Mouse (Mus musculus) fibroblast of lung, adult 2 months (primary cell): Measurements from ENCODE around the gene Akr1b3.
A peak's percentile ranks its signal among the peaks of the same experiment; 100 is the strongest.

Source experiments
- DNase-seq: peaks from one replicate; pipeline ENCODE4 v3.0.0-alpha.2; 2011; ENCODE audit warnings: low read depth

Akr1b3 gene

DNA sequence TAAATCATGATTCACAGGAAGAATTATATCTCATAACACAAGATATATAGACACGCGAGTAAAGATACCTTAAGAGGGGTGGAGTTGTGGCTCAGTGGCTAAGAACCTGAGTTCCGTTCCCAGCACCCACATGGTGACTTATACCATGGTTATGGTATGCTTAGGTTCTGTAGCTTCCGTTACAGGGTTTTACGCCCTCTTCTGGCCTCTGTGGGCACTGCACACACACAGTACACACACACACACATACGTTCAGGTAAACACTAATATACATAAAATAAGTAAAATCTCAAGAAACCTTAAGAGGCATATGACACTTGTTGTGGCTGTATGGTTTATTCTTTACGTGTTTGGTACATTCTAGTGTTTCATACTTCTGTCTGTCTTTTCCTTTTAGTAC, 4.8 kb upstream of the Akr1b3 start:
- no peak for DNase-seq

DNA sequence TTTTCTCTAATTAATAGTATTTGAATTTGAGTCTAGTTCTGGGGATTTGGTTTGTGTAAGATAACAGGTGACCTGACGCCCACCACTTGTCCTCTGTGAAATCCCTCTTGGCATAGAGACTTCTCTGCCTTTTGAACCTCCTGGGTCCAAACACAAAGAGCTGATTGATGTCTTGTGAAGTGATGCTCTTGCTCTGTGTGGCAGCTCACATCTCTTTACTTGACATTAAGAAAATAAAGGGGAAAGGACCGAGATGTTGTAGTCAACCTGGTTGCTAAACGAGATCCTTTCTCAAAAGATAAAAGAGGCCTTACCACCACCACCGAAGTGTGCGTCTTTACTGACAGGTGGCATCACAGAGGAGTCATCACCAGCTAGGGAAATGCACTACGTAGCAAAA, 1.4 kb upstream of the Akr1b3 start:
- DNase-seq: no peak

DNA sequence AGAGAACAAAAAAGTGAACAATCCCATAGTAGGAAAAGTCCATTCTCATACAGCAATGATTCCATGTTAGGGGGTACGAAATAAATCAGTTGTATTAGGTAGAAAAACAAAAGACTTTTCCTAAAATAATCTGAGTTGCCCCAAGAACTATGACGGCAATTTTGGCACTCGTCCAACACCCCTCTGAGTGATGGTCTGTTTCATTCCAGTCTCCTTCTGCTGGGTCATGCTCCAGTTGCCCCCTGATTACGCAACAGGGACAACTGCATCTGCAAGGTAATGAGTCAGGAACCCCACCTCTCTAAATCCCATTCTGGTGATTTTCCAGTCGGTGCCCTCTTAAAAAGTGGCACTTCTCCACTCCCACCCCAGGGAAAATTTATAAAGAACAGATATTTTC, 894 bp upstream of the Akr1b3 start:
- no peak for DNase-seq

DNA sequence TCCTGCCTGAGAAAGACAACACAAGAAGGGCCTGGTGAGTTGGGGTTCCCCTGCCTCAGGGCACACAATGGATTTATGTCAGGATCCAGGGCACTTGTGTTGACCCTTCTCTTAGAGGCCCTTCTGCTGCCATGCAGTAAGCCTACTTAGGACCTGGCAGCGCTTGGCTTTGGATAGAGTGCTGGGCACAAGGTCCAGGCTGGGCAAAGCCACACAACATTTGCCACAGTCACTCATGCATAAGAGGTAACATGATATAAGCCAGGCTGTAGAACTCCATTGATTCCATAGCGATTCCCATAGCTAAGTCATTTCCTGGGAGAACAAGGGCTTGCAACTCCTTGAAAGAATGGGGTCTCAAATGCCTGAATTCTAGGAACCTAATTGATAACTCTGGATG, 3.4 kb downstream of the Akr1b3 start:
- DNase-seq: no peak

DNA sequence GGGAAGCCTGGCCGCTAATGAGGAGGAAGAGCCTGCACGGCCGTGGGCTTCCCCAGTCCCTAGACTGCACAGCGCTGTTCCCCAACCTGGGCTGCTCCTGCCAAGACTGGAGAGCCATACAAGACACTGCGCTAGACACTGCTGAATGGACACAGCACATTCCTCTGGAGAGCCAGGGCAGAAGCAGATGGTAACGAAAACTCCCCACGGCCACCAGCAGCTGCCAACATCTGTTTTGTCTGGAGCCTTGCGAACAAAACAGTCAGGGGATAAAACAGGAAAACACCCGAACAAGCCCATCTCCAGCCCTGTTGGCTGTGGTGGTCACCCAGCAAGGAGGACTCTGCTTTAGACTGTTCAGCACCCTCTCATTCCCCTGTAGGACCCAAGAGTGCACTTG, 3.9 kb downstream of the Akr1b3 start:
- DNase-seq: no peak

DNA sequence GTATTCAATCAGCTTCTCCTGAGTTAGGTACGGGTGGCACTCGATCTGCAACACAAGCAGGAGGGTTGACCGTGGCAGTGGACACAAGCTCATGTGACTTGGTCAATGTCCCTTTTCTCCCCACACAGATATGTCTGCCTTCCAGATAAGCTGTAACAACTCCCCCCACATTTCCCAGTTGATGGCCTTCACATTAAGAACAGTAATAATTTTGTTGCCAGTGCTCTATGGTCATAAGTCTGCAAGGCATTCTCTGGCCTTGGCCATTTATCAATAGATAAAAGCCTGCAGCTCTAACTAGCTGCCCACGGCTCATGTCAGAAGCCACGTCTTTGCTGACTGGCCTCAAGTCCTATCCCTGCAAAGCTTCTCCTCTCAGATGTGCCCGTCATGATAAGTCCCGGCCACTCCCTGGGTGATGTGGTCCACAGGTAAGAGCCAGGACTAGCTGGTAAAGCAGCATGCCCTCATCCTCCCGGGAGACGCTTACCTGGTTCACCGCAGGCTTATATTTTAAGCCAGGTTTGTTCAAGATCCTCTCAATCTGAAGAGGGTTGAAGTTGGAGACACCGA, 7.2 kb downstream of the Akr1b3 start:
- DNase-seq: no peak

DNA sequence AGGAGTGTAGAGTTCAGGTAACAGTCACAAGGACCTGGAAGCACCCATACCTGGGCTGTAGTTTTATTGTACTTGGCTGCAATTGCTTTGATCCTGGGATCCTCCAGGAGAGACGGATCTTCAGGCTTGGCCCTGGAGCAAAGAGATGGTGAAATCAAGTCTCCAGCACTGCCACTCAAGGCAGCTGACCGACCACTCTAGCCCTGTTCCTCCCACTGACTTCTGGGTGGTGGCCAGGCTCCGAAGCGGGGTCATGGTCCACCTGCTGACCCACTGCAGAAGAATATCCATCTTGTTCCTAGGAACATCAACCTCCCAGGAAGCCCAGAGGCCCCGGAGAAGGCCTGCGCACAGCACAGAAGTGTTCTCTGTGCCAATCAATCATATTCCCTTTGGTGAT, 7.8 kb downstream of the Akr1b3 start:
- DNase-seq: no peak

DNA sequence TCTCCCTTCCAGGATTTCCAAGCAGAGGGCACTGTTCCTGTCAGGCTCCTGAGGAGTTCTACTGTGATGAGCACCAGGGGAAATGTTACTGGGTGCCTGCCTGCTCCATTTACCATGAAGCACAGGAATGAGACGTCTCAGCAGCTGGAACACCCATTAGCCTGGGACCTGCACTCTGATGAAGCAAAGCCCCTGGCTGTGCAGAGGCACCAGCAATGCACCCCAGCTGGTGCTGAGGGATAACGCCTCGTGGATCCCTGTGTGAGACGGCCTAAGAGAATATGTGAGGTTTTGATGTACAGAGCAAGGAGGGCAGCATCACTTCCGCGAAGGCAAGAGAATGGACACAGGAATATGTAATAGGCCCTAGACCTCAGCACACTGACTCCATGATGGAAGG, 10.5 kb downstream of the Akr1b3 start:
- no peak for DNase-seq

DNA sequence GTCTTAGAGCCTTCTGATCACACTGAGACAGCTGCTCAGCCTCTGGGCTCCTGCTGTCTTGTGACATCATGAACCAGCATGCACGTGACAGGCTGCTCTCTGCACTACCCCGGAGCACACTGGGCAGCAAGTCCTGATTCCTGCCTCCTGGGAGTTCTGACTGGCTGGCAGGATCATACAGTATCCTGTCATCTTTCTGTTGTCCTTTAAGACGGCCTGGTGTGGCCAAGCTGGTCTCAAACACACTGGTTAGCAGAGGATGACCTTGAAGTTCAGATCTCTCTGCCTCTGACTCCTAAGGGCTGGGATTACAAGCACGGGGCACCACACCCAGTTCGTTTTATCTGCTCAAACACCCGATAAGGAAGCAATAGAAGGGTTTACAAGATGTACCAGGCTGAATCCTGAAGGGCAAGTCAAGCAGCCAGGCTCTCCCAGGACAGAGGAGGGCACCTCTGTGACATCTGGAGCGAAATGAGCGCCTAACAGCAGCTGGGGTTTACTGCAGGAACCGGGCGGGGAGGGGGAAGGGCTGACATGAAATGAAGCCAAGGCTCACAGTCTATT, 12.5 kb downstream of the Akr1b3 start:
- no peak for DNase-seq

DNA sequence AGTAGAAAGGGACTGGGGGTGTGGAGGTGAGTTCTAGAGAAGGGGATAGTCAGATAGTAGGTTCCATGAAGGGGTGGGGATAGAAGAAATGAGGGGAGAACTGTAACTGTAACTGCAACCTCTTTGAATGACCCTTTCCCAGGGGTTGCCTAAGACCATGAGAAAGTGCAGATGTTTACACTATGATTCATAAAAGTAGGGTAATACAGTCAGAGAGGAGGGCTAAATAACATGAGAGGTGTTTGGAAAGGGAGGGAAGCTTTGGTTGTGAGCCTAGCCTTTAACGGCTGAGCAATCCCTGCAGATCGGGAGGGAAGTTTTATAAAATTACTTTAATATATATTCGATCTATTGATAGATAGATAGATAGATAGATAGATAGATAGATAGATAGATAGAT, 20.2 kb downstream of the Akr1b3 start:
- no peak for DNase-seq

DNA sequence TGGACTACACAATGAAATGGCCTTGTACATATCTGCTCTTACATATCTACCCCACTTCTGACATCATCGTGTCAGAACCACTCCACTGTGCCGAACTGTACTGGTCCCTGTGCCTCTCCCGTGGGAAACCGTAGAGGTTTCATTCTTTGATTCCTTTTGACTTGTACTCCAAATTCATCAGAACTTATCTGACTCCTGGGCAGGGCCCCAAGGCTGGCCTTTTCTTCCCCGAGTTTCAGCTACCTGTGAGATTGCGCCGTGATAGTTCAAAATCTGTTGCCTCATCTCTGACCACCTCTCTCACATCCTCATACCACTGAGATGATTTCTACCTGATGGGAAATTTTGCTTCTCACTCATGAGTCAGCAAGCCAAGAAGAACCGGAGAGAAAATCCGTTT, 21.8 kb downstream of the Akr1b3 start:
- no peak for DNase-seq

DNA sequence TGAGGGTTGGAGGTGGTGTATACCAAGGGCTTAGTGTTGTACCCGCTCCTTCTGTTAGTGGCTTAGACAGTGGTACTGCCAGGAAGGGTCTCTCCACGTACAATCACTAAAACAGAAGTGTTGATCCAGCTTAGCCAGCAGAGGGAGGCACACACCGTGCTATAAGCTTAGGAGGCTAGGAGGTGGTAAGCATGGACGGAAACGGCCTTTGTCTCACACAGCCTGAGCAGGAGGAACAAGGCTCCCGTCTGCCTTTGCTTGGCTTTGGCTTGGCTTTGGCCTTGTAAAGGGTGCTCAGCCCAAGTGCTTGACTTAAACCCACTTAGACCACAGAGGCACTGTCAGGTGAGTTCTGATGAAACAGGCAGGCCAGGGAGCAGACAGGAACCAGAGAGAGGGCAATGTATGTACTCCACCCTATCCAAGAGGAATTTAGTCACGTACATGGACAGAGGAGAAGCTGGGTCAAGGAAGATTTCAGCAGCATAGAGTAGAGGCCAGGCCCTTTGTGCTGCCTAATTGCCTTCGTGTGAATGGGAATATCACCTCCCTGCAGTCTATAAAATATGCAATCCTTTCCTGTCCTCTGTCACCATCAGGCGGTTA, 24.3 kb downstream of the Akr1b3 start:
- no peak for DNase-seq

DNA sequence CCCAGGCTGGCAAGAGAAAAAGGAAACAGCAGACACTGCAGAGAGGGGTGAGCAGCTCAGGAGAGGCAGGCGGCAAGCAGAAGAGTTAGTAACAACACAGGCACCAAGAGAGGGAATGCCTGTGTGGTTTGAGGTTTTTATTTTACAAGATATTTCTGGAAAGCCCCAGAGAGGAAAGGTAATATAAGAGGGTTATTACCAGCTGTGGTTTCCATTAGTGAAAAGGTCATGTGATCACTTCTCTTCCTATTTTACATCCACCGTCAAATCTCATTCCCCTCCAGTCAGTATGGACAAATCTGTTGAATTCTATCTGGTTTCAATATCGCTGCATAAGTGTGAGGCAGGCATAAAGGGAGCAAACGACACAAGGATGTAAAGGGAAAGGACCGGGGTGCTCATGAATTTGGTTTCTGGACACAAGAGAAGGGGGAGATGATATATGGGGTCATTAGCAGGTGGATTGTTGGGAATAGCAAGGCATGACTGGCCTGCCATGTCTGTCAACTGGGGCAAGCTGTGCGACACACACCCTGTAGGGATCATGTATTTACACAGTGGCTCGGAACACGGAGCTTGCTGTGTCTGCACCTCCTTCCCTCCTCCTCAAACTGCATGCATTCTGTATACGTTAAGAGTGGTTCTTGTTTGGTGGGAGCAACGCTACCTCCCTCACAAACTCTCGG, 24.9 kb downstream of the Akr1b3 start:
- no peak for DNase-seq

DNA sequence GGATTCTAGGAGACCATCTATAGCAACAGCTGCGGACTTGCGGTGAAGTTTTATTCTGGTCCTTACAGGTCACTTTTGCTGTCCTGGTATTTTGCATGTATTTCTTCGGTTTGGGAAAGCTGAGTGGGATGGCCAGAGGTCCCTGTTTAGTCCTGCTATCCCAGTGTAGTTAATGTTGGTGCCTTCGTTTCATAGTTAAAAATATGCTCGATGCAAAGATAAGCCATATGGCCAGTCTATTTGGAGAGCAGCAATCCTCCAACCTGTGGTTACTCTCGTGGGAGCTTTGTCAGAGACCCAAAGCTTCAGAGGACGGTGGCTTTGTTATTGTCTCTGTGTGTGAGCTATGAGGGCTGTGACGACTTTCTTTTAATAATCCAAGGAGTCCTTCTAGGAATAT, 26.6 kb downstream of the Akr1b3 start:
- no peak for DNase-seq

DNA sequence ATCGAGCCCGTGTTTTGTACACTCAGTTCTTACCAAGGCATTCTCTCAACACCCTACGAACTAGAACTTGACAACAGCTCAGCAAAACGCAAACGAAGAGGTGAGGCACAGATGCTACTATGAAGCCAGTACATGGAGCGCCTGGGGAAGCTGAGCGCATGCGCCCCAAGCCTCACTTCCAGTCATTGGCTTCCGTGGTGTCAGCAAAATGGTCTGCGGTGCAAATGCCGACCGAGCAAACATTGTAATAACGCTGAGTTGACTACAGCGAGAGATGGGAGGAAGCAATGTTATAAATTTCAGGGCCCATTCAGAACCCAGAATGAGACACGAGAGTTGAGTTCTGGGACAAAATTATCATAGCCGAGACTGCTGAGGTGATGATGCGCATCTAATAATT, 27.2 kb downstream of the Akr1b3 start:
- DNase-seq: no peak

DNA sequence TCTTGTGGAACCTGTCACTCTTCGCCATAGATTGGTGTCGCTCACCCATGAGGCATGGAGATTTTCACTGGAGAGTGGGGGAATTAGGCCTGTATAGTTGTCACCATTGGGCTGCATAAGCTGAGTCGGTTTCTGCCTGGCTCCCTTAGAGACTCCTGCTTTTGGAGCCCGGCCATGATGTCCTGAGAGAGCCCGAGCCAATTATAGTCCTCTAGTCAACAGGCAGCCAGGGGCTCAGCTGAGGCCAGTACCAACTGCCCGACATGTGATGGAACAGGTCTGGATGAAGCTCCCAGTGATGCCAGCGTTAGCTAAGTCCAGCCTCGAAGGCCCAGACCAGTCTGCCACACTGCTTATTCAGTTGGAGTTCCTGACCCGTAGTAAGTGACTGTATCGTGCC, 29.2 kb downstream of the Akr1b3 start:
- no peak for DNase-seq

DNA sequence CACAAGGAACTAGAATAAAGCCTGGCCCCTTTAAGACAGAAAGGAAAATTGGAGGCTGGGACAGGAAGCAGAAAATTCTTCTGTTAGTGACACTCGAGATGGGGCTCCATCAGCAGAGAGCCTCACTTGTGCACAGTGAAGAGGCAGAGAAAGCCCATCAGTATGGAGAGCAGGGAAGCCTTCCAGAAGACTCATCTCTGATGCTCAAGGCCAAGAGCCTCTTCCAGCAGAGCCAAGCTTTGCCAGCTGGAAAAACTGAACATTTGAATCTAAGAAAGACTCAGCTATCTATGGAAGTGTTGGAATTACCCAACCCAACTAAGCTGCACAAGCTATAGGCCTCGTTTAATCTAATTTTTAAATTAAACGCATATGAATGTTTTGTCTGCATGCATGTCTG, 30.4 kb downstream of the Akr1b3 start:
- DNase-seq: no peak

DNA sequence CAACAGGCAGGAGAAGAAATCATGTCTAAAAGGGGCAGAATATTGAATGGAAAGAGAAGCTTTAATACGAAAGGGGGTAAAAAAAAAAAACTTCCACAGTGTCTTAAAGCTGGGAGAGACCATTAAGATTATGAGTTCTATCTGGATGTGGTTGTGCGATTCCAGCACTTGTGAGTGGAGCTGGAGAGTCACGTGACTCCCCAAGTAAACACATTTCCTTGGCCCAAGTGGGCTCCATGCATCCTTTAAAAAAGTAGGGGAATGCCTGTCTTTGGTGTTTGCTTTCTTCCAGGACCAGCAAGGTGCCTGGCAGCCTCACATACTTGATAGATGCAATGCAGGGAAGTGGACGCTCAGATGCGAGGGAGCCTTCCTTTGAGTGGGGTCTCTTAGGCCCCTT, 38.9 kb downstream of the Akr1b3 start:
- DNase-seq: no peak

DNA sequence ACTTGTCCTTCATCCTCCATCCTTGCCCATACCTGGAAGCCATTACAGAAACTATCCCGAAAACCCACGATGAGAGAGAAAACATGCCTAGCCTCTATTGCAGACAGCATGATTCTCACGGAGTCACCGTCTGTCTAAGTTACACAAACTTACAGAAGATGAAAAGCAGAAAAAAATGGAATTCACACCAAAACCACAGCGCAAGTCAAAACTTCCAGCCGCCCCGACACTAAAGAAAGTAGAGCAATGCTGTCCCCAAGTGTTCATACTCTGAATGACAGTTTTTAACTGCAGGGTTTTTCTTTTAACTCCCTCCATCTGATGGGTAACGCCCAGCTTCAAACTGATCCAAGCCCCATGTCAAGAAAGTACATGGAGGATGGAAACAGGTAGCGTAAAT, 39.6 kb downstream of the Akr1b3 start:
- DNase-seq: peak; percentile 61

DNA sequence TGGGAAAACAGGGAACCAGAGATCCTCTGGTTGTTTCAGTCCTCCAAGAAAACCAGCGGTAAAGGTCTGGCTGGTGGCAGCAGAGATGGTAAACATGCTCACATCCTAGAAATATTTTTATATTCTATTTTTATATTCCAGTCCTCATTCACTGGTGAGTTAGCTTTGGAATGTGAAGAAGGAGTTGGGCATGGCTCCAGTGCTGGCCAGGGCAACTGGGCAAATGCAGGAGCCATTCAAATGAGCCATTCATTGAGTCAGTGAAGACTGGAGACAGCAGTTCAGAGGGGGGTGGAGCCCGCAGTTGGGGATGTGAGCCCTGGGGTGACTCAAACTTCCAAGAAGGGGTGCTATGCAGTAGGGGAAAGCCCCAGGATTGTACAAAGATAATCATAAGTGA, 42.9 kb downstream of the Akr1b3 start:
- peak; percentile 95 for DNase-seq

DNA sequence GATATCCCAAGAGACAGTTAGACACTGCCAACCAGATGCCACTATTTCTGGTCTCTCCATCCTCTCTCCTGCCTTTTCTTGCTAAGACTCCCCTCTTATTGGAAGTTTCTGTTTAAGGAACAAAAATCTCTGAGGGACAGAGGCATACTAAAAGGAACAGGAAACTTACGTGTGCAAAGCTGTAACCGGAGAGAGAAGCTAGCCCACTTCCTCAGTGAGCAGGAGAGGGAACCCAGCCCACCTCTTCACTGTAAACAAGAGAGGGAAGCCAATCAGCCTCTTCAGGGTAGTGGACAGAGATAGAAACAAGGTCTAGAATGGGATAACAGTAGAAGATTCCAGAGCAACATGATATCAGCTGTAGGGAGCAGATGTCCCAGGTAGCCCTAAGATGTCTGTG, 44.2 kb downstream of the Akr1b3 start:
- no peak for DNase-seq

DNA sequence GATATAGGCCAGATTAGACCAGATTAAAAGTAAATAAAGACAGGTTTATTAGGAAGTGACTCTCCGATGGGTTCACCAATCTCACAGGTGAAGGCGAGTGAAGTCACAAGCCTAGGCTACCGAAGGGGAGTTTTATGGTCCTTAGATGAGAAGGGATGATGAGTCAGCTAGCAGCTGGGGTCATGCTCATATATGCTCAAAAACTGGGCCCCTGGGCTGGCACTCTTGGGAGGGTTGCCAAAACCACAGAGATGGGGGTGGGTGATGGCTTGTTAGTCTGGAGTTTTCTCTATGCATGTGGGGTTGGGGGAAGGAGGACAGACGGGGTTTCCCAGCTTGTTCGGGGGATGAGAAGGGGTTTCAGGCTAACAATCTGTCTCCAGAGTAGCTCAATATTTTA, 44.8 kb downstream of the Akr1b3 start:
- no peak for DNase-seq

DNA sequence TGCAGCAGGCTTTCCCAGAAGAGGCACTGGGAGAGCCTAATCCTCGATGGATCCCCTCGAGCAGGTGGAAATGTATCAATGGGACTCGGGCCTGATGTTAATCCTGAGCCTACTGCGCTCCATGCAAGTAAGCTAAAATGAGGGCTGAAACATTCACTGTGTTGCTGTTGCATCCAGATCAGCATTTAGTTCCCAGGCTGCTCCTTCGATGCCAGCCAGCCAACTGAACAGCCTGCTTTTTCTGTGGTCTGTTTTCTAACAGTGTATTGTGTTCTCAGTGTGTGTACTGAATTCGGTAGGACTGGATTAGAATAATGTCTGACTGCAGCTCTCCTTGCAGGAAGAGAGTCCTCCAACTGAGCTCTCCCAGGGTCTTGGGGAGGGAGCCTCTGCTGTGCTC, 46.6 kb downstream of the Akr1b3 start:
- DNase-seq: no peak

DNA sequence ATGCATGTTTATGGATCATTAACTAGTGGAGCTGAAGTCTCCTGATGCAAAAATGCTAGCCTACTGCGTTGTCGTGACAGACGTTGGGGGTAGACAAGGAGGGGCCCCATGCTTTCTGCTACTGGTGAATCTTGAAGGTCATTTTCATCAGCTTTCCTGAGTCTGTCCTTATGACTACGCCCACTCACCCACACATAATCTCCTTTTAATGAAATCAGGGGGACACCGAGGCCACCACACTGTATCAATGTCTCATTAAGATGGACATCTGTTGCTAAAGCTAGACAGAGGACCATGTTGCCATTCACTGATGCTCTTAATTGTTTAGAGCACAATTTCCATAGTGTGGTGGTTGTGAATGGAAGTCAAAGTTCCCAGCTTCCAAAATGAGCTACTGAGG, 58.7 kb downstream of the Akr1b3 start:
- DNase-seq: no peak
